Mouse (Mus musculus) MEL (cell line): Measurements from ENCODE around the gene Ddx54. TPM values are rescaled to one million over a fixed set of nuclear protein-coding genes. Genes with fewer than 3 reads are reported as not detected.

ENCODE experiments used
- BHLHE40 ChIP-seq: IDR thresholded peaks from 2 replicates; pipeline ENCODE4 v1.6.1; 2012; ENCODE audit warnings: low read depth, mild to moderate bottlenecking, inconsistent platforms, low read length, improper control_type of control experiment, borderline replicate concordance
- CHD1 ChIP-seq: IDR thresholded peaks from 2 replicates; pipeline ENCODE4 v1.6.1; 2012; ENCODE audit warnings: low read depth, mild to moderate bottlenecking, inconsistent platforms, low read length, improper control_type of control experiment
- E2F4 ChIP-seq: IDR thresholded peaks from 2 replicates; pipeline ENCODE4 v1.6.1; 2011; ENCODE audit warnings: low read depth, low read length, improper control_type of control experiment, borderline replicate concordance
- ELF1 ChIP-seq: IDR thresholded peaks from 2 replicates; pipeline ENCODE4 v1.6.1; 2014; ENCODE audit warnings: low read depth, mild to moderate bottlenecking, inconsistent platforms, low read length, improper control_type of control experiment, moderate library complexity
- ETS1 ChIP-seq: IDR thresholded peaks from 2 replicates; pipeline ENCODE4 v1.6.1; 2012; ENCODE audit warnings: low read depth, mild to moderate bottlenecking, inconsistent platforms, low read length, improper control_type of control experiment, moderate library complexity
- GATA1 ChIP-seq: IDR thresholded peaks from 2 replicates; pipeline ENCODE4 v1.6.1; 2011; ENCODE audit warnings: low read depth, low read length, improper control_type of control experiment
- KAT2A ChIP-seq: conservative IDR thresholded peaks from 2 replicates; pipeline ENCODE4 v1.6.1; 2012; ENCODE audit warnings: low read depth, low read length, improper control_type of control experiment, inconsistent platforms
- MAZ ChIP-seq: IDR thresholded peaks from 2 replicates; pipeline ENCODE4 v1.6.1; 2012; ENCODE audit warnings: low read depth, mild to moderate bottlenecking, inconsistent platforms, low read length, improper control_type of control experiment
- MEF2A ChIP-seq: IDR thresholded peaks from 2 replicates; pipeline ENCODE4 v1.6.1; 2014; ENCODE audit warnings: low read depth, mild to moderate bottlenecking, inconsistent platforms, low read length, improper control_type of control experiment; ENCODE audit not compliant: poor library complexity, insufficient replicate concordance, severe bottlenecking; ENCODE audit errors: extremely low read depth
- MXI1 ChIP-seq: IDR thresholded peaks from 2 replicates; pipeline ENCODE4 v1.6.1; 2011; ENCODE audit warnings: mild to moderate bottlenecking, low read depth, low read length, improper control_type of control experiment
- MYC ChIP-seq: IDR thresholded peaks from 2 replicates; pipeline ENCODE4 v1.6.1; 2011; ENCODE audit warnings: low read depth, mild to moderate bottlenecking, low read length, improper control_type of control experiment, moderate library complexity
- POLR2AphosphoS5 ChIP-seq: IDR thresholded peaks from 2 replicates; pipeline ENCODE4 v1.6.1; 2012; ENCODE audit warnings: low read depth, borderline replicate concordance, mild to moderate bottlenecking, inconsistent platforms, low read length, moderate library complexity, mixed read lengths
- RAD21 ChIP-seq: IDR thresholded peaks from 2 replicates; pipeline ENCODE4 v1.6.1; 2011; ENCODE audit warnings: mild to moderate bottlenecking, low read depth, low read length, improper control_type of control experiment
- RCOR1 ChIP-seq: IDR thresholded peaks from 2 replicates; pipeline ENCODE4 v1.6.1; 2012; ENCODE audit warnings: low read depth, mild to moderate bottlenecking, inconsistent platforms, low read length, improper control_type of control experiment
- SIN3A ChIP-seq: IDR thresholded peaks from 2 replicates; pipeline ENCODE4 v1.6.1; 2012; ENCODE audit warnings: low read length, improper control_type of control experiment, inconsistent platforms
- SMC3 ChIP-seq: IDR thresholded peaks from 2 replicates; pipeline ENCODE4 v1.6.1; 2011; ENCODE audit warnings: low read depth, low read length, improper control_type of control experiment
- TBP ChIP-seq: IDR thresholded peaks from 2 replicates; pipeline ENCODE4 v1.8.0; 2011; ENCODE audit warnings: low read depth, low read length, improper control_type of control experiment
- TCF12 ChIP-seq: IDR thresholded peaks from 2 replicates; pipeline ENCODE4 v1.6.1; 2014; ENCODE audit warnings: low read depth, mild to moderate bottlenecking, inconsistent platforms, low read length, improper control_type of control experiment, moderate library complexity
- UBTF ChIP-seq: IDR thresholded peaks from 2 replicates; pipeline ENCODE4 v1.6.1; 2012; ENCODE audit warnings: low read depth, mild to moderate bottlenecking, inconsistent platforms, low read length, improper control_type of control experiment, moderate library complexity, borderline replicate concordance; ENCODE audit not compliant: insufficient read depth
- USF2 ChIP-seq, 2 experiments: IDR thresholded peaks; 2 replicates each; pipeline ENCODE4 v1.6.1; 2011 to 2012; ENCODE audit warnings: improper control_type of control experiment in 2 of 2, low read length in 2 of 2, borderline replicate concordance in 1 of 2, inconsistent platforms in 1 of 2, low read depth in 1 of 2, mild to moderate bottlenecking in 1 of 2; ENCODE audit not compliant: insufficient read depth in 1 of 2
- ZC3H11A ChIP-seq: IDR thresholded peaks from 2 replicates; pipeline ENCODE4 v1.6.1; 2012; ENCODE audit warnings: low read depth, mild to moderate bottlenecking, inconsistent platforms, low read length, improper control_type of control experiment
- ZKSCAN1 ChIP-seq: IDR thresholded peaks from 2 replicates; pipeline ENCODE4 v1.6.1; 2012; ENCODE audit warnings: low read depth, mild to moderate bottlenecking, inconsistent platforms, low read length, improper control_type of control experiment, moderate library complexity
- ZMIZ1 ChIP-seq: IDR thresholded peaks from 2 replicates; pipeline ENCODE4 v1.6.1; 2012; ENCODE audit warnings: low read depth, mild to moderate bottlenecking, inconsistent platforms, low read length, improper control_type of control experiment, moderate library complexity
- polyA plus RNA-seq, 2 experiments: library from polyadenylated mRNA; stranded (reverse) in 1 of 2; unstranded in 1 of 2; fragments of >175 nt in 1 of 2; fragments of >200 nt in 1 of 2; gene quantifications; 2 replicates each; pipeline versions ENCODE4 v1.2.1 to v1.2.4; 2012; ENCODE audit warnings: low replicate concordance in 2 of 2, low read depth in 1 of 2; ENCODE audit not compliant: insufficient read length in 2 of 2, insufficient read depth in 1 of 2, missing spikeins in 1 of 2
- total RNA-seq: library from RNA; depleted of rRNA; stranded (reverse); fragments of 300-350 nt; gene quantifications from 2 replicates; pipeline ENCODE4 v1.2.3, GENCODE M21; 2012

Gene Ddx54
- total and polyA plus RNA-seq, 3 experiments: 73.8 to 99.9 TPM; not detected in 1

- no peak for TF ChIP-seq USF2 (IDR thresholded peaks at IDR 0.05; ENCODE audit: borderline replicate concordance in 1 of 2, insufficient read depth in 1 of 2, low read depth in 1 of 2, low read length in 2 of 2)
- no peak for TF ChIP-seq TBP
- TF ChIP-seq ZMIZ1: no peak
- TF ChIP-seq MXI1: peak; percentile 73; the same call in 1 of the 2 replicates
- TF ChIP-seq MYC: no peak
- peak; percentile 38; the same call in 1 of the 2 replicates for TF ChIP-seq ELF1
- TF ChIP-seq RCOR1: peak; percentile 98
- peak; percentile 40 for TF ChIP-seq SMC3
- TF ChIP-seq TCF12: peak; percentile 95
- peak; percentile 94 for TF ChIP-seq GATA1
- TF ChIP-seq POLR2AphosphoS5: no peak
- no peak for TF ChIP-seq CHD1
- TF ChIP-seq KAT2A: no peak
- TF ChIP-seq BHLHE40: peak; percentile 74
- peak; percentile 71; the same call in 1 of the 2 replicates for TF ChIP-seq SIN3A
- TF ChIP-seq UBTF: no peak
- TF ChIP-seq ETS1: peak; percentile 92
- no peak for TF ChIP-seq ZKSCAN1
- 0 out of 2 replicates have a peak, but pooled peaks have one; percentile 15 for TF ChIP-seq ZC3H11A
- peak; percentile 84; the same call in 1 of the 2 replicates for TF ChIP-seq MAZ
- TF ChIP-seq MEF2A: peak; percentile 66; the same call in 1 of the 2 replicates
- peak; percentile 10 for TF ChIP-seq RAD21
- no peak for TF ChIP-seq E2F4
These were observed 36.2 kb downstream of the Ddx54 start, which contains the start of gene Rasal1 (continued) for GRCm38 (mm10) chr5:120648569-120649373.
